Mouse (Mus musculus) hindbrain, embryonic 13.5 days (tissue): ENCODE measurements around the gene Usp28. TPM values are rescaled to one million over a fixed set of nuclear protein-coding genes. Genes with fewer than 3 reads are reported as not detected.
A peak's percentile ranks its signal among the peaks of the same experiment; 100 is the strongest.

Source experiments
- ATAC-seq: fragments of 200-750 bp; cut with Nextera tagmentation; 2 replicates; pipeline ENCODE4 v1.8.0; 2017; ENCODE audit warnings: moderate TSS enrichment; ENCODE audit not compliant: low FRiP score
- H3K27ac ChIP-seq: fragments of 300-500 bp; sonication (generic); 2 replicates; pipeline ENCODE4 v1.5.1; 2015; ENCODE audit warnings: inconsistent platforms, mild to moderate bottlenecking, moderate library complexity
- H3K27me3 ChIP-seq: fragments of 300-500 bp; sonication (generic); 2 replicates; pipeline ENCODE4 v1.6.1; 2015; ENCODE audit warnings: mild to moderate bottlenecking, inconsistent platforms
- H3K36me3 ChIP-seq: fragments of 300-500 bp; sonication (generic); 2 replicates; pipeline ENCODE4 v1.6.1; 2015; ENCODE audit warnings: mild to moderate bottlenecking, inconsistent platforms
- H3K4me1 ChIP-seq: fragments of 300-500 bp; sonication (generic); replicated peaks from 2 replicates; pipeline ENCODE4 v1.6.1; 2015; ENCODE audit warnings: inconsistent platforms
- H3K4me2 ChIP-seq: fragments of 300-500 bp; sonication (generic); 2 replicates; pipeline ENCODE4 v1.6.1; 2015; ENCODE audit warnings: inconsistent platforms, mild to moderate bottlenecking, moderate library complexity
- H3K4me3 ChIP-seq: fragments of 300-500 bp; sonication (generic); 2 replicates; pipeline ENCODE4 v1.5.1; 2015; ENCODE audit warnings: mild to moderate bottlenecking, inconsistent platforms
- H3K9ac ChIP-seq: fragments of 300-500 bp; sonication (generic); 2 replicates; pipeline ENCODE4 v1.6.1; 2015; ENCODE audit warnings: mild to moderate bottlenecking, inconsistent platforms
- H3K9me3 ChIP-seq: fragments of 300-500 bp; sonication (generic); 2 replicates; pipeline ENCODE4 v1.6.1; 2016; ENCODE audit warnings: inconsistent platforms
- WGBS: fragments of 180-500 bp; shearing (Covaris S2); methylation state at CpG from one replicate; pipeline ENCODE4 v1.1.7; 2015; 5-methylcytosine and 5-hydroxymethylcytosine counted together
- polyA plus RNA-seq: library from polyadenylated mRNA; unstranded; fragments of >200 nt; fragmentation: Nextera tagmentation; extraction: Ambion mirVana; gene quantifications from 2 replicates; pipeline ENCODE4 v1.2.1, GENCODE M21; 2015

The Usp28 gene
- polyA plus RNA-seq, 1 experiment from 2014 or later = 31.5 TPM

- peak overlapping the region; percentile 82 for H3K4me2 ChIP-seq
- H3K4me1 ChIP-seq = peaks cover 30% of the 10 kb centered on the region
- peak; percentile 26 for ATAC-seq
- 41% methylated on average over 8 of the region's 8 CpGs for WGBS
- H3K9me3 ChIP-seq = no peaks in the 10 kb centered on the region
- no peaks in the 10 kb centered on the region for H3K36me3 ChIP-seq
- peak overlapping the region; percentile 90 for H3K27ac ChIP-seq
- H3K9ac ChIP-seq = peak overlapping the region; percentile 74
- no peaks in the 10 kb centered on the region for H3K27me3 ChIP-seq
- peak overlapping the region; percentile 80 for H3K4me3 ChIP-seq
Measured at GRCm38 (mm10) chr9:48984320-48984844, 793 bp upstream of the Usp28 start.

- ATAC-seq = no peak
- Histone ChIP-seq H3K9ac (peak overlapping the region; percentile 83), H3K27me3 (no peaks in the 10 kb centered on the region), H3K4me2 (peak overlapping the region; percentile 82), H3K4me3 (peak overlapping the region; percentile 80), H3K4me1 (peaks cover 30% of the 10 kb centered on the region), H3K27ac (peak overlapping the region; percentile 90), H3K9me3 (no peaks in the 10 kb centered on the region), H3K36me3 (no peaks in the 10 kb centered on the region)
- under 1% methylated on average over 20 of the region's 20 CpGs for WGBS
Measured at GRCm38 (mm10) chr9:48985708-48986088, 523 bp downstream of the Usp28 start.

DNA sequence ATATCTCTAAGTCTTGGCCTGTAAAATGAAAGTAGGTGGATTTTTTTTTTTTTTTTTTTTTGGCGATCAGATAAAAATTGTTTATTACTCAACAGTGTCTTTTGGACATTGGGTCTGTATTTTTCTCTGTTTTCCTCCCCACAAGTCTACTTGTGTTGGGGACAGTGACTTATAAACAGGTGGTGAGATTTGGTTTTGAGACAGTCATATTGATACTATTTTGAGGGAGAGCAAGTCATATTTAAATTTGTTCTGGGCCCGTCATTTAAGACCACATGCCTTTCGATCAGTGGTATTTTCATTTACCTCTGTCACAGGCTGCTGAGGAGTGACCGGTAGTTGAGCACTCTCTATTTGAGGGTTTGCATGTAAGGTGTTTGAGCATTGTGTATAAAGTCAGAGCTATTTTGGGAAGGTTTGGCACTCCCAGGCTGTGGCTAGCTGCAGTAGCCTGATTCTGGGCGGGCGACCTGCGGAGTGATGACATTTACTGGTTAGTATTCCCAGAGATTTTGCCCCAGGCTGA, 1.5 kb downstream of the Usp28 start:
- no peak for ATAC-seq
- Histone ChIP-seq H3K4me2 (peak overlapping the region; percentile 82), H3K27me3 (no peaks in the 10 kb centered on the region), H3K27ac (no peak overlapping the region), H3K4me3 (peak overlapping the region; percentile 80), H3K9me3 (no peaks in the 10 kb centered on the region), H3K4me1 (peaks cover 30% of the 10 kb centered on the region), H3K36me3 (no peaks in the 10 kb centered on the region), H3K9ac (0 out of 2 replicates have a peak overlapping the region, but pooled peaks have one; percentile 49)
- 14% methylated on average over 7 of the region's 7 CpGs for WGBS

DNA sequence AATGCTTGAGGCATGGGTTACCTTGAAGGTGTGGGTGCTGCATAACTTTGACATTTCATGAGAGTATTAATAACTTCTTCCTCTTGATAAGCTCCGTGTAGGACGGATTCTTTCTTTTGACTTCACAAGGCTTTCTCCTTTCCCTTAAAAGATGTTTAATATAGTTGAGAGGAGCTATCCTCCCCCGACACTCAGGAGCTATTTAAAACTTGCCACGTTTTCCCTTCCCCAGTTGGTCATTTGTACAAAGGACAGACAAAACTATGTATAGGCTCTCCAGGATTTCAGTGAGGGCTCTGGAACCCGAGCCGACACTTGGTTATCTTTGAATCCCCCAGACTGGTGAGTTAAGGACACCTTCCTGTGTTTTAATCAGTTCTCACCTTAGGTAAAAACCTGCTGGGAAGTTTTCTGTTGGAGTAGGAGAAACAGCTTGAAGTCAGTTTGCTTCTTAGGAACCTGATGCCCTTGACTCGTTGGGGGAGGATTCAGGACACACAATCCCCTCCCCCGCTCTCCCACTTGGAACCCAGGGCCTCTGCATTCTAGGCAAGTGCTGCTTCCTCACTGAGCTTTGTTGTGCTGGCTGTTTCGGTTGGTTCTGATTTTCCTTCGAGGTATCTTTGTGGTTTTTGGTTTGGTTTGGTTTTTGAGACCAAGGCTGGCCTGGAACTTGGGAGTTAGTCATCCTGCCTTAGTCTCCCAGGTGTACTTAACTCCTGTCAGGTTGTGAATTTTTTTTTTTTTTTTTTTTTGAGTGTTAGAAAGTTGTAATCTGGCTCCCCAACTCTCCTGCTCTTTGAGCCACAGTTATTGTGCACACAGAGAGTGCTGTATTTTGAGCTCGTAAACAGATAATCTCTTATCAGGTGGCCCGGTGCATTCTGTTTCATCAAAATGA, 2.3 kb downstream of the Usp28 start:
- H3K36me3 ChIP-seq = no peaks in the 10 kb centered on the region
- peaks cover 30% of the 10 kb centered on the region for H3K4me1 ChIP-seq
- H3K27me3 ChIP-seq = no peaks in the 10 kb centered on the region
- peak overlapping the region; percentile 82 for H3K4me2 ChIP-seq
- no peak for ATAC-seq
- 0 out of 2 replicates have a peak overlapping the region, but pooled peaks have one; percentile 49 for H3K9ac ChIP-seq
- H3K4me3 ChIP-seq = peak overlapping the region; percentile 80
- WGBS = 30% methylated on average over 12 of the region's 12 CpGs
- no peaks in the 10 kb centered on the region for H3K9me3 ChIP-seq
- no peak overlapping the region for H3K27ac ChIP-seq

DNA sequence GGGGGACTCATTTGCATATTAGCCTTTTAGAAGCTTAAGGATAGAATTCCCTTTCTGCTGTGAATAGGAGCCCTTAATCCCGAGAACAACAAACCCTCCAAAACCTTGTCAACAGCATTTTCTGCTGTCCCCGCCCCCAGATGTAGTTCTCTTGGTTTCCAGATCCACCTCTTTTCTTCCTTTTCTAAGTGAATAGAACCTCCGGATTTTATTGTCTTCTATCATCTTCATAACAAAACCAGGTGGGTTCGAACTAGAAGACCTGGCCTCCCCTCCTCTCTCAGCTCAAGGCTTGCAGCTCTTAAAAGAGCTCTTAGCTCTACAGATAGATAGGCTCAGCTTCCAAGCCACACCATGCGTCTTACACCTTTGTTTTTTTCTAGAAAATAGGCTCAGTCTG, 6.5 kb downstream of the Usp28 start:
- no peak overlapping the region for H3K4me3 ChIP-seq

GRCm38 (mm10) chr9:48994779-48995178, 9.6 kb downstream of the Usp28 start:
- Histone ChIP-seq H3K36me3 (peaks cover 4% of the 10 kb centered on the region; the same call in 1 of the 2 replicates), H3K4me1 (no peaks in the 10 kb centered on the region), H3K27ac (no peak overlapping the region), H3K4me2 (no peak overlapping the region), H3K27me3 (no peaks in the 10 kb centered on the region), H3K9ac (no peak overlapping the region), H3K4me3 (no peak overlapping the region), H3K9me3 (no peaks in the 10 kb centered on the region)
- ATAC-seq = no peak
- WGBS = 94% methylated on average over 7 of the region's 7 CpGs

More for the DNA sequence above, 6.5 kb downstream of the Usp28 start:
- WGBS = 70% methylated on average over 5 of the region's 5 CpGs
- Histone ChIP-seq H3K27me3 (no peaks in the 10 kb centered on the region), H3K36me3 (no peaks in the 10 kb centered on the region), H3K4me1 (peaks cover 23% of the 10 kb centered on the region), H3K27ac (no peak overlapping the region), H3K4me2 (no peak overlapping the region), H3K9me3 (no peaks in the 10 kb centered on the region), H3K9ac (no peak overlapping the region)
- ATAC-seq = no peak

GRCm38 (mm10) chr9:48995735-48996134, 10.6 kb downstream of the Usp28 start:
- Histone ChIP-seq H3K4me2 (no peak overlapping the region), H3K4me3 (no peak overlapping the region), H3K9me3 (no peaks in the 10 kb centered on the region), H3K4me1 (no peaks in the 10 kb centered on the region), H3K27me3 (no peaks in the 10 kb centered on the region), H3K36me3 (peaks cover 10% of the 10 kb centered on the region), H3K9ac (no peak overlapping the region), H3K27ac (no peak overlapping the region)
- WGBS = 95% methylated on average over 1 of the region's 1 CpGs
- no peak for ATAC-seq

DNA sequence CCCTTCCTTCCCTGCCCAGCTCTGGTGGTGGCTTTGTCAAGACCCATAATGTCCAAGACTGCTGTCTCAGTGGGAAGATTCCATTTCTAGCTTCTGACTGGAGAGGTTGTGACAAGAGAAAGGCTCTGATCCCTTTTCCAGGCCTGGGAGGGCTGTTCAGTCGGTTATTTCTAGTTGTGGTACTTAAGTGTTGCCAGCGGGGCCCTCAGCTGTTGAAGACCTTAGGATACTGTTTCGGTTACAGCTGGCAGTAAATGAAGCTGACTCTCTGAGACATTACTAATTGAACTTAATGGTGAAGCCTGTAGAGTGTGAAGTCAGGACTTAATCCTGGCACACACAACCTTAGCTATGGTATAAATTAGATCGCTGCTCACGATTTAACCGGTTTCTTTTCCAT, 14.1 kb downstream of the Usp28 start:
- Histone ChIP-seq H3K9me3 (no peaks in the 10 kb centered on the region), H3K27me3 (no peaks in the 10 kb centered on the region), H3K4me2 (no peak overlapping the region), H3K36me3 (peaks cover 32% of the 10 kb centered on the region), H3K4me1 (no peaks in the 10 kb centered on the region), H3K9ac (no peak overlapping the region), H3K27ac (no peak overlapping the region), H3K4me3 (no peak overlapping the region)
- 87% methylated on average over 6 of the region's 6 CpGs for whole genome bisulfite sequencing
- no peak for ATAC-seq

- no peaks in the 10 kb centered on the region for H3K9me3 ChIP-seq
- H3K4me2 ChIP-seq = no peak overlapping the region
- H3K4me3 ChIP-seq = no peak overlapping the region
- H3K27ac ChIP-seq = no peak overlapping the region
- H3K27me3 ChIP-seq = no peaks in the 10 kb centered on the region
- ATAC-seq = no peak
- peaks cover 74% of the 10 kb centered on the region for H3K36me3 ChIP-seq
- H3K4me1 ChIP-seq = no peaks in the 10 kb centered on the region
- H3K9ac ChIP-seq = no peak overlapping the region
- WGBS = 83% methylated on average over 7 of the region's 7 CpGs
Measured at GRCm38 (mm10) chr9:49015824-49016223, 30.6 kb downstream of the Usp28 start.

GRCm38 (mm10) chr9:49021289-49021688, 36.1 kb downstream of the Usp28 start:
- H3K4me1 ChIP-seq = no peaks in the 10 kb centered on the region
- H3K36me3 ChIP-seq = peaks cover 41% of the 10 kb centered on the region
- no peak overlapping the region for H3K4me3 ChIP-seq
- H3K27me3 ChIP-seq = no peaks in the 10 kb centered on the region
- H3K9ac ChIP-seq = no peak overlapping the region
- 98% methylated on average over 5 of the region's 5 CpGs for WGBS
- no peak overlapping the region for H3K4me2 ChIP-seq
- H3K9me3 ChIP-seq = no peaks in the 10 kb centered on the region
- H3K27ac ChIP-seq = no peak overlapping the region
- no peak for ATAC-seq

GRCm38 (mm10) chr9:49023956-49024355, 38.8 kb downstream of the Usp28 start:
- ATAC-seq = no peak
- WGBS = 94% methylated on average over 5 of the region's 5 CpGs
- no peaks in the 10 kb centered on the region for H3K27me3 ChIP-seq
- no peak overlapping the region for H3K4me2 ChIP-seq
- no peak overlapping the region for H3K4me3 ChIP-seq
- peaks cover 51% of the 10 kb centered on the region for H3K36me3 ChIP-seq
- no peak overlapping the region for H3K9ac ChIP-seq
- no peaks in the 10 kb centered on the region for H3K9me3 ChIP-seq
- no peaks in the 10 kb centered on the region for H3K4me1 ChIP-seq
- no peak overlapping the region for H3K27ac ChIP-seq

DNA sequence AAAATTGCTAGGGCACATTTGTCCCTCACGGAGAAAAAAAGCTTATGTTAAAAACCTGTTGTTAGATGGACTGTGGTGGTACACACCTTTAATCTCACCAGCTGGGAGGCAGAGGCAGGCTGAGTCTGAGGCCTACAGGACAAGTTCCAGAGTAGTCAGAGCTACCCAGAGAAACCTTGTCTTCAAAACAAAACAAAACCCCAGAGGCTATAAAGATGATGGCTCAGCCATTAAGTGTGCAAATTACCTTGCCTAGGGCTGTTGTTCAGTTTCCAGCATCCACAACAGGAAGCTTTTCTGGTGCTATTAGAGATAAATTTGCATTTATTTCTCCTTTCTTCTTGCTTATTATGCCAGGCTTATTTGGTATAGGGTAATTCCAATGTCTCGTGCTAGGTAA, 39.4 kb downstream of the Usp28 start:
- no peak overlapping the region for H3K4me2 ChIP-seq
- H3K36me3 ChIP-seq = peaks cover 51% of the 10 kb centered on the region
- H3K27me3 ChIP-seq = no peaks in the 10 kb centered on the region
- no peaks in the 10 kb centered on the region for H3K4me1 ChIP-seq
- no peak overlapping the region for H3K27ac ChIP-seq
- no peak for ATAC-seq
- no peak overlapping the region for H3K9ac ChIP-seq
- no peak overlapping the region for H3K4me3 ChIP-seq
- no peaks in the 10 kb centered on the region for H3K9me3 ChIP-seq
- WGBS = 90% methylated on average over 2 of the region's 2 CpGs
